Mouse (Mus musculus) stomach, embryonic 14.5 days (tissue): Measurements from ENCODE around the gene Lrrk1. TPM values are rescaled to one million over a fixed set of nuclear protein-coding genes. Genes with fewer than 3 reads are reported as not detected.

Source experiments
- ATAC-seq: fragments of 200-750 bp; cut with Nextera tagmentation; 2 replicates; pipeline ENCODE4 v1.8.0; 2017; ENCODE audit warnings: low read depth, moderate TSS enrichment; ENCODE audit not compliant: insufficient number of reproducible peaks, insufficient read depth, low FRiP score
- H3K27ac ChIP-seq: fragments of 300-500 bp; sonication (generic); 2 replicates; pipeline ENCODE4 v1.5.1; 2014; ENCODE audit warnings: mild to moderate bottlenecking, low read length, moderate library complexity, mixed read lengths
- H3K27me3 ChIP-seq: fragments of 300-500 bp; sonication (generic); 2 replicates; pipeline ENCODE4 v1.6.1; 2014; ENCODE audit warnings: low read length, control low read depth, mixed read lengths; ENCODE audit not compliant: control insufficient read depth, insufficient read depth
- H3K36me3 ChIP-seq: fragments of 300-500 bp; sonication (generic); 2 replicates; pipeline ENCODE4 v1.6.1; 2014; ENCODE audit warnings: mild to moderate bottlenecking, control low read depth, low read length, moderate library complexity, mixed read lengths; ENCODE audit not compliant: control insufficient read depth, insufficient read depth
- H3K4me1 ChIP-seq: fragments of 300-500 bp; sonication (generic); 2 replicates; pipeline ENCODE4 v1.6.1; 2014; ENCODE audit warnings: low read length, control low read depth, mixed read lengths; ENCODE audit not compliant: control insufficient read depth, insufficient read depth
- H3K4me2 ChIP-seq: fragments of 300-500 bp; sonication (generic); replicated peaks from 2 replicates; pipeline ENCODE4 v1.6.1; 2014; ENCODE audit warnings: low read depth, low read length, control low read depth
- H3K4me3 ChIP-seq: fragments of 300-500 bp; sonication (generic); 2 replicates; pipeline ENCODE4 v1.5.1; 2014; ENCODE audit warnings: low read depth, low read length, control low read depth
- H3K9ac ChIP-seq: fragments of 300-500 bp; sonication (generic); replicated peaks from 2 replicates; pipeline ENCODE4 v1.6.1; 2014; ENCODE audit warnings: low read depth, mild to moderate bottlenecking, control low read depth, low read length, moderate library complexity, mixed read lengths
- H3K9me3 ChIP-seq: fragments of 300-500 bp; sonication (generic); 2 replicates; pipeline ENCODE4 v1.6.1; 2016; ENCODE audit warnings: low read depth, low read length, control low read depth; ENCODE audit not compliant: control insufficient read depth
- WGBS: fragments of 180-500 bp; shearing (Covaris S2); extraction: QIAGEN DNeasy Blood & Tissue Kit; methylation state at CpG from one replicate; pipeline ENCODE4 v1.1.7; 2014; 5-methylcytosine and 5-hydroxymethylcytosine counted together
- polyA plus RNA-seq: library from polyadenylated mRNA; unstranded; fragments of >200 nt; fragmentation: Nextera tagmentation; extraction: Ambion mirVana; gene quantifications from 2 replicates; pipeline ENCODE4 v1.2.1, GENCODE M21; 2014

Lrrk1 gene
- polyA plus RNA-seq, 1 experiment from 2014 or later: 17.9 TPM

- Histone ChIP-seq H3K4me2 (no peak overlapping the region), H3K9me3 (no peaks in the 10 kb centered on the region), H3K27ac (0 out of 2 replicates have a peak overlapping the region, but pooled peaks have one; percentile 55), H3K27me3 (no peaks in the 10 kb centered on the region), H3K4me3 (no peak overlapping the region), H3K9ac (no peak overlapping the region), H3K36me3 (no peaks in the 10 kb centered on the region), H3K4me1 (no peaks in the 10 kb centered on the region)
- ATAC-seq: no peak
- WGBS: 81% methylated on average over 4 of the region's 4 CpGs
Measured at GRCm38 (mm10) chr7:66375736-66376135, 12.4 kb downstream of the Lrrk1 start.

GRCm38 (mm10) chr7:66373391-66373790 lies 14.8 kb downstream of the Lrrk1 start:
- Histone ChIP-seq H3K27ac (no peak overlapping the region), H3K9ac (no peak overlapping the region), H3K4me3 (no peak overlapping the region), H3K27me3 (no peaks in the 10 kb centered on the region), H3K4me1 (peaks cover 7% of the 10 kb centered on the region; the same call in 1 of the 2 replicates), H3K36me3 (no peaks in the 10 kb centered on the region), H3K9me3 (no peaks in the 10 kb centered on the region), H3K4me2 (no peak overlapping the region)
- ATAC-seq: no peak
- 96% methylated on average over 3 of the region's 3 CpGs for WGBS

GRCm38 (mm10) chr7:66370970-66371369 lies 17.2 kb downstream of the Lrrk1 start:
- peaks cover 7% of the 10 kb centered on the region; the same call in 1 of the 2 replicates for H3K4me1 ChIP-seq
- no peaks in the 10 kb centered on the region for H3K27me3 ChIP-seq
- no peaks in the 10 kb centered on the region for H3K36me3 ChIP-seq
- no peaks in the 10 kb centered on the region for H3K9me3 ChIP-seq
- H3K4me3 ChIP-seq: no peak overlapping the region
- H3K9ac ChIP-seq: no peak overlapping the region
- H3K27ac ChIP-seq: no peak overlapping the region
- 80% methylated on average over 6 of the region's 6 CpGs for WGBS
- no peak for ATAC-seq
- H3K4me2 ChIP-seq: no peak overlapping the region

GRCm38 (mm10) chr7:66369934-66370445 lies 18.2 kb downstream of the Lrrk1 start:
- H3K27me3 ChIP-seq: no peaks in the 10 kb centered on the region
- H3K9ac ChIP-seq: no peak overlapping the region
- 49% methylated on average over 5 of the region's 5 CpGs for WGBS
- ATAC-seq: no peak
- no peak overlapping the region for H3K27ac ChIP-seq
- H3K4me2 ChIP-seq: no peak overlapping the region
- H3K36me3 ChIP-seq: no peaks in the 10 kb centered on the region
- no peak overlapping the region for H3K4me3 ChIP-seq
- H3K9me3 ChIP-seq: no peaks in the 10 kb centered on the region
- peaks cover 7% of the 10 kb centered on the region; the same call in 1 of the 2 replicates for H3K4me1 ChIP-seq

GRCm38 (mm10) chr7:66369071-66369933 lies 18.8 kb downstream of the Lrrk1 start:
- Histone ChIP-seq H3K4me2 (no peak overlapping the region), H3K4me1 (peaks cover 7% of the 10 kb centered on the region; the same call in 1 of the 2 replicates), H3K27me3 (no peaks in the 10 kb centered on the region), H3K9ac (no peak overlapping the region), H3K9me3 (no peaks in the 10 kb centered on the region), H3K4me3 (no peak overlapping the region), H3K27ac (no peak overlapping the region), H3K36me3 (no peaks in the 10 kb centered on the region)
- no peak for ATAC-seq
- 61% methylated on average over 5 of the region's 5 CpGs for WGBS

GRCm38 (mm10) chr7:66365904-66366303 lies 22.2 kb downstream of the Lrrk1 start, which contains the start of gene Gm10974:
Gm10974 (plus strand) TSS chr7:66365905.
- no peaks in the 10 kb centered on the region for H3K9me3 ChIP-seq
- no peaks in the 10 kb centered on the region for H3K27me3 ChIP-seq
- H3K4me1 ChIP-seq: peaks cover 7% of the 10 kb centered on the region; the same call in 1 of the 2 replicates
- H3K9ac ChIP-seq: no peak within 1 kb of the TSS
- no peak within 1 kb of the TSS for H3K4me2 ChIP-seq
- no peak within 1 kb of the TSS for H3K4me3 ChIP-seq
- ATAC-seq: no peak
- H3K36me3 ChIP-seq: no peaks in the 10 kb centered on the region
- H3K27ac ChIP-seq: no peak within 1 kb of the TSS
- 24% methylated on average over 2 of the region's 2 CpGs for WGBS

GRCm38 (mm10) chr7:66365411-66365810 lies 22.7 kb downstream of the Lrrk1 start:
- ATAC-seq: no peak
- Histone ChIP-seq H3K36me3 (no peaks in the 10 kb centered on the region), H3K9me3 (no peaks in the 10 kb centered on the region), H3K4me3 (no peak overlapping the region), H3K4me1 (peaks cover 7% of the 10 kb centered on the region; the same call in 1 of the 2 replicates), H3K4me2 (no peak overlapping the region), H3K9ac (no peak overlapping the region), H3K27ac (no peak overlapping the region), H3K27me3 (no peaks in the 10 kb centered on the region)
- WGBS: 68% methylated on average over 2 of the region's 2 CpGs

- no peak overlapping the region for H3K4me3 ChIP-seq
- no peaks in the 10 kb centered on the region for H3K4me1 ChIP-seq
- no peaks in the 10 kb centered on the region for H3K9me3 ChIP-seq
- H3K27ac ChIP-seq: no peak overlapping the region
- WGBS: 91% methylated on average over 11 of the region's 11 CpGs
- H3K4me2 ChIP-seq: no peak overlapping the region
- H3K36me3 ChIP-seq: peaks cover 3% of the 10 kb centered on the region; the same call in 1 of the 2 replicates
- H3K9ac ChIP-seq: no peak overlapping the region
- H3K27me3 ChIP-seq: no peaks in the 10 kb centered on the region
- no peak for ATAC-seq
Measured at GRCm38 (mm10) chr7:66364491-66364890, 23.7 kb downstream of the Lrrk1 start.
